Mouse (Mus musculus) neural tube, embryonic 14.5 days (tissue): ENCODE measurements around the gene Zbtb37. TPM values are rescaled to one million over a fixed set of nuclear protein-coding genes. Genes with fewer than 3 reads are reported as not detected.

Experiments
- ATAC-seq: fragments of 200-750 bp; cut with Nextera tagmentation; 2 replicates; pipeline ENCODE4 v1.8.0; 2017; ENCODE audit warnings: low read depth, mild to moderate bottlenecking, moderate TSS enrichment, moderate library complexity
- H3K27ac ChIP-seq: fragments of 300-500 bp; sonication (generic); 2 replicates; pipeline ENCODE4 v1.5.1; 2014; ENCODE audit warnings: low read depth, mild to moderate bottlenecking, control low read depth, low read length, moderate library complexity, mixed read lengths
- H3K27me3 ChIP-seq: fragments of 300-500 bp; sonication (generic); 2 replicates; pipeline ENCODE4 v1.6.1; 2014; ENCODE audit warnings: low read length; ENCODE audit not compliant: control insufficient read depth, insufficient read depth
- H3K36me3 ChIP-seq: fragments of 300-500 bp; sonication (generic); 2 replicates; pipeline ENCODE4 v1.6.1; 2014; ENCODE audit warnings: low read length, mixed read lengths; ENCODE audit not compliant: control insufficient read depth, insufficient read depth
- H3K4me1 ChIP-seq: fragments of 300-500 bp; sonication (generic); 2 replicates; pipeline ENCODE4 v1.6.1; 2014; ENCODE audit warnings: low read length; ENCODE audit not compliant: control insufficient read depth, insufficient read depth
- H3K4me2 ChIP-seq: fragments of 300-500 bp; sonication (generic); 2 replicates; pipeline ENCODE4 v1.6.1; 2014; ENCODE audit warnings: mild to moderate bottlenecking, low read depth, low read length, control low read depth
- H3K4me3 ChIP-seq: fragments of 300-500 bp; sonication (generic); 2 replicates; pipeline ENCODE4 v1.5.1; 2014; ENCODE audit warnings: low read depth, low read length, control low read depth, mixed read lengths
- H3K9ac ChIP-seq: fragments of 300-500 bp; sonication (generic); replicated peaks from 2 replicates; pipeline ENCODE4 v1.6.1; 2014; ENCODE audit warnings: low read depth, mild to moderate bottlenecking, control low read depth, low read length, mixed read lengths
- H3K9me3 ChIP-seq: fragments of 300-500 bp; sonication (generic); 2 replicates; pipeline ENCODE4 v1.6.1; 2016; ENCODE audit warnings: low read length; ENCODE audit not compliant: control insufficient read depth
- WGBS: fragments of 180-500 bp; shearing (Covaris S2); extraction: QIAGEN DNeasy Blood & Tissue Kit; methylation state at CpG from one replicate; pipeline ENCODE4 v1.1.7; 2014; 5-methylcytosine and 5-hydroxymethylcytosine counted together
- polyA plus RNA-seq: library from polyadenylated mRNA; unstranded; fragments of >200 nt; fragmentation: Nextera tagmentation; extraction: Ambion mirVana; gene quantifications from 2 replicates; pipeline ENCODE4 v1.2.1, GENCODE M21; 2014

Zbtb37 gene
- polyA plus RNA-seq, 1 experiment from 2014 or later: 19.1 TPM

DNA sequence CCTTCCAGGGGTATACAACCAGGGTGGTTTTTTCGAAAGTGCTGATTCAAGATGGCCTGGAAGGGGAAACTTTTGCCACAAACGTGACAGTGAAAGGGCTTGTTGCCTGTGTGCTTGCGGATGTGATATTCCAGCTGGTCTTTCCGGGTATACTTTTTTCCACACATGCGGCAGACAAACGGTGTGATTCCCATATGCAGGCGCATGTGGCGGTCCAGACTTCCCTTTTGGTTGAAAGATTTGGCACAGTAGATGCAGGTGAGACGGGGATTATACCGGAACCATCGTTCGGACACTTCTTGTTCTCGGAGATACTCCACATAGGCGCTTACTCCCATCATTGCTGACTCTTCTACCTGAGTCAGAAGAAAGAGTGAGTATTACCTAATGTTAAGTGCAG lies 14.6 kb downstream of the Zbtb37 start:
- no peak overlapping the region for H3K4me3 ChIP-seq
- WGBS: 95% methylated on average over 14 of the region's 14 CpGs

DNA sequence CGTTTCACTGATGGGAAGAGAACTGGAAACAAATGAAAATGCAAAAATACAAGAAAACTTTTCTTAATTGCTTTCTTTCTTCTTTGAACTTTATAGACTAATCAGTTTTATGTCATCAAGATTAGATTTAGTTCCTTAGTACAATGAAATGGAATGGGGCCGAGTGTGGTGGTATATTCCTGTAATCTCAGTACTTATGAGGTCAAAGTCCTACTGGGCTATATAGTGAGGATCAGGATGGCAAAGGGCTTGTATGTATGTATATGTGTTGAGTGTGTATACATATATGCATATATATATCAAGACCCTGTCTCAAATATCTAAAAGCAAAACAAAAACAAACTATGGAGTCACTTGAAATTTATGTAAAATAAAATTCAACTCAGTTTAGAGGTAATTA lies 18.3 kb downstream of the Zbtb37 start:
- ATAC-seq: no peak
- H3K36me3 ChIP-seq: peaks cover 34% of the 10 kb centered on the region

More for the DNA sequence above, 14.6 kb downstream of the Zbtb37 start:
- ATAC-seq: no peak
- Histone ChIP-seq H3K27me3 (no peaks in the 10 kb centered on the region), H3K4me2 (no peak overlapping the region), H3K4me1 (no peaks in the 10 kb centered on the region), H3K9me3 (no peaks in the 10 kb centered on the region), H3K9ac (no peak overlapping the region), H3K36me3 (peaks cover 30% of the 10 kb centered on the region), H3K27ac (no peak overlapping the region)

DNA sequence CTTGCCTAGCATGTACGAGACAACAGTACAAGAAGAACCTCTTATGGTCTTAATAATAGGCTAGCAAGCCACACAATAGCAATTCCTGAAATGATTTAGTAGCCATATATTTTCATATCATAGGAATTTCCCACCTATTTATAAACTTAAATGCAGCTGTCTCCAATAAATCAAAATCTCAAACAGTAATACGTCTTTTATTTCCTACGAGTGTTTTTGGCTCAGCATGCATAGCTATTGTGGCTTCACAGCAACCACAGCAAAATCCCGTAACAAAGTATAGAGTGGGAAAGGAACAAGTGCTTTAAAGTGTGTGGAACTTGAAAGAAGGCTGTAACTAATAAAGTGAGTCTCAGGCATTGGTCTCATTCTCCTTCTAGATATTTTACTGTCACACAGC lies 24.2 kb downstream of the Zbtb37 start:
- Histone ChIP-seq H3K4me3 (no peak overlapping the region), H3K9ac (no peak overlapping the region), H3K27me3 (no peaks in the 10 kb centered on the region), H3K4me2 (no peak overlapping the region), H3K4me1 (no peaks in the 10 kb centered on the region), H3K27ac (no peak overlapping the region), H3K9me3 (no peaks in the 10 kb centered on the region), H3K36me3 (peaks cover 4% of the 10 kb centered on the region; the same call in 1 of the 2 replicates)
- WGBS: 88% methylated on average over 4 of the region's 4 CpGs
- ATAC-seq: no peak

More for the DNA sequence above, 18.3 kb downstream of the Zbtb37 start:
- 86% methylated on average over 2 of the region's 2 CpGs for WGBS
- H3K9ac ChIP-seq: no peak overlapping the region
- no peaks in the 10 kb centered on the region for H3K27me3 ChIP-seq
- H3K4me2 ChIP-seq: no peak overlapping the region
- no peak overlapping the region for H3K4me3 ChIP-seq
- H3K9me3 ChIP-seq: no peaks in the 10 kb centered on the region
- no peak overlapping the region for H3K27ac ChIP-seq
- H3K4me1 ChIP-seq: no peaks in the 10 kb centered on the region

DNA sequence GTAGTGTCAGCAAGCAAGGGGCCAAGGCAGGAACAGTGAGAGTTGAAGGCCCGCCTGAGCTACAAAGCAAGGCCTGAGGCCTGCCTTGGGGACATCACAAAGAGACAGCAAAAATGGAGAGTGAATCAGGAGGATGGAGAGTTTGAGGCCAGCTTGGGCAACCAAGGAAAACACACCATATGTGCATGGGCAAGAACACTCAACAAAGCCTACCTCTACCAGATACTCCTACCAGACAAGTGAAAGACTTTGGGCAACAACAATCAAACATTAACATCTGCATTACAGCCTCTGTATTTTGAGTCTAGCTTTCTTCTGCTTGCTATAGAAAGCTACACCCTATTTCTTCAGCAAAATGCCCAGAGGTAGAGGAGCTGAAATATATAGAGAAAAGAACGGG lies 26.6 kb downstream of the Zbtb37 start:
- no peak overlapping the region for H3K27ac ChIP-seq
- no peaks in the 10 kb centered on the region for H3K27me3 ChIP-seq
- no peak overlapping the region for H3K4me3 ChIP-seq
- H3K4me1 ChIP-seq: no peaks in the 10 kb centered on the region
- H3K9ac ChIP-seq: no peak overlapping the region
- H3K36me3 ChIP-seq: peaks cover 4% of the 10 kb centered on the region; the same call in 1 of the 2 replicates
- WGBS: 92% methylated on average over 2 of the region's 2 CpGs
- H3K4me2 ChIP-seq: no peak overlapping the region
- H3K9me3 ChIP-seq: no peaks in the 10 kb centered on the region
- ATAC-seq: no peak

DNA sequence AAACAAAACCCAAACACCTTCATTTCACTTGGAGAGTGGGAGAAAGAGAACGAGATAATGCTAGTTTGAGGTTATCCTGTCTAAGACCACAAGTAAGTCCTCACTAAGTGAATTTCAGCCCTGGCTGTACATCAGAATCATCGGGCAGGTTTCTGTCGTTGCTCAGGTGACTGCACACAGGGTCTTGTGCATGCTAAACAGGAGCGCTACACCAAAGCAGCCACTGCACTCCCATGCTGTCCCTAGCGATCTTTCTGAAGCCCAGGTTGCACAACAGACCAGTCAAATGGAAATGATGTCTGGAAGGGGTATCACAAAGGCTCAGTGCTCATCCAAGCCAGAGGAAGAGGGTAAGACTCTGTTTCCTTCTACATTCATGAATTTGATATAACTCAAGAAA lies 28.2 kb downstream of the Zbtb37 start:
- Histone ChIP-seq H3K27me3 (no peaks in the 10 kb centered on the region), H3K9me3 (no peaks in the 10 kb centered on the region), H3K9ac (no peak overlapping the region), H3K27ac (no peak overlapping the region), H3K4me1 (no peaks in the 10 kb centered on the region), H3K36me3 (no peaks in the 10 kb centered on the region), H3K4me2 (no peak overlapping the region), H3K4me3 (no peak overlapping the region)
- WGBS: 84% methylated on average over 5 of the region's 5 CpGs
- ATAC-seq: no peak

DNA sequence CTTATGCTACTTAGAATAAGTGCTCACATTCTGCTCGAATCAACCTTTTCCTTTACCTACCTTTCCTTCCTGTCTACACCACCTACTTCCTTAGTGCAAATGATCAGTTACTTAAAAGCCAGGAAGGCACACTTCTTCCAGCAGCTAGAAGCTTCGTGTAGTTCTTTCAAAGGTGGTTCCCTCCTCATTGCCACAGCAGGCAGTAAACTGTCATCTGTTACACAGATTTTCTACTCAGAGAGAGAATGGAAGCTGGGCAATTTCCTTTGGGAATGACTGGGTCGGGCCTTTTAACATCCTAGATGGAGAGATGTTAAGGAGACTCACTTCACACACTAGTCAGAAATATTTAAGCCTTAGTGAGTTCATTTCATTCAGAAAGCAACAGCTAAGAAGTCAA lies 29.1 kb downstream of the Zbtb37 start:
- Histone ChIP-seq H3K27ac (no peak overlapping the region), H3K9me3 (no peaks in the 10 kb centered on the region), H3K36me3 (no peaks in the 10 kb centered on the region), H3K4me1 (no peaks in the 10 kb centered on the region), H3K27me3 (no peaks in the 10 kb centered on the region), H3K9ac (no peak overlapping the region), H3K4me3 (no peak overlapping the region), H3K4me2 (no peak overlapping the region)
- no peak for ATAC-seq
- 45% methylated on average over 3 of the region's 3 CpGs for WGBS

DNA sequence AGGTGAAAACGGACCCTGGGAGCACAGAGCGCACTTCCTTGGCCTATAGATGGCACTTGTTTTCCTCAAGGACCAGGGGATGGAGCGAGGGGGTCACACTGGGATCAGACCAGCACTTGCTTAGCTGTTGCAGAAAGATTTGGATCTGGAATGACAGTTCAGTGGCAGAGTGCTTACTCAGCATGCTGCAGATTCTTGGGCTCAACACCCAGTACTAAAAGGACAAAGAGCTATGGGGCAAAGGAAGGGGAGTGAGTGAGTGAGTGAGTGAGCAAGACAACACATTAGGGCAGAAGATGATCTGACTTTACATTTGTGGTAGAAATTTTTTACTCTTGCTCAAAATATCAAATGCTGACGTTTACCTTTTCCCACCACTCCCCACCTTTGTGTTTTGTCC lies 29.7 kb downstream of the Zbtb37 start:
- 71% methylated on average over 4 of the region's 4 CpGs for WGBS
- ATAC-seq: no peak
- no peak overlapping the region for H3K27ac ChIP-seq
- no peaks in the 10 kb centered on the region for H3K36me3 ChIP-seq
- H3K9me3 ChIP-seq: no peaks in the 10 kb centered on the region
- H3K4me2 ChIP-seq: no peak overlapping the region
- H3K4me1 ChIP-seq: no peaks in the 10 kb centered on the region
- H3K27me3 ChIP-seq: no peaks in the 10 kb centered on the region
- H3K9ac ChIP-seq: no peak overlapping the region
- no peak overlapping the region for H3K4me3 ChIP-seq

DNA sequence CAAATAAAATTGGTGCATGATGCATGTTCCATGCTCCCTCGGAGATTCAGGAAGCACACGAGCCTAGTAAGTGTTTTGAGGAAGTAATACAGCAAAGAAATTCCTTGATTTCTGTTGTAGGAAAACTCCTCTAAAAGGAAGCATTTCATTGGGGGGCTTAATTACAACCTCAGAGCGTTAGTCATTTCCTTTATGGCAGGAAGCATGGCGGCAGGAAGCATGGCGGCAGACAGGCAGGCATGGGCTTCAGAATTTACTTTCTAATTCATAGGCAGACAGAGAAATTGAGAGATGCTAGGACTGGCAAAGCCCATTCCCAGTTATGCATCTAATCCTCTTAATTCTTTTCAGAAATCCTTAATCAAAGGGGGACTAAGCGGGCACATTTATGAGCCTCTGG lies 40.8 kb downstream of the Zbtb37 start:
- Histone ChIP-seq H3K4me2 (no peak overlapping the region), H3K27ac (no peak overlapping the region), H3K4me1 (no peaks in the 10 kb centered on the region), H3K9me3 (no peaks in the 10 kb centered on the region), H3K36me3 (no peaks in the 10 kb centered on the region), H3K4me3 (no peak overlapping the region), H3K9ac (no peak overlapping the region), H3K27me3 (no peaks in the 10 kb centered on the region)
- no peak for ATAC-seq
- WGBS: 78% methylated on average over 6 of the region's 6 CpGs

DNA sequence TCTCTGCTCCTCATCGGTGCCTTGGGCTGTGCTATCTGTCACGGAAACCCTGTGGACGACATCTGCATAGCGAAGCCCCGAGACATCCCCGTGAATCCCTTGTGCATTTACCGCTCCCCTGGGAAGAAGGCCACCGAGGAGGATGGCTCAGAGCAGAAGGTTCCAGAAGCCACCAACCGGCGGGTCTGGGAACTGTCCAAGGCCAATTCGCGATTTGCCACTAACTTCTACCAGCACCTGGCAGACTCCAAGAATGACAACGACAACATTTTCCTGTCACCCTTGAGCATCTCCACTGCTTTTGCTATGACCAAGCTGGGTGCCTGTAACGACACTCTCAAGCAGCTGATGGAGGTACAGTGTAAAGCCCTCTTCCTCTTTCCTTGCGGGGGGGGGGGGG lies 45.3 kb downstream of the Zbtb37 start:
- Histone ChIP-seq H3K36me3 (no peaks in the 10 kb centered on the region), H3K4me1 (no peaks in the 10 kb centered on the region), H3K9me3 (no peaks in the 10 kb centered on the region), H3K4me3 (no peak overlapping the region), H3K27me3 (no peaks in the 10 kb centered on the region), H3K4me2 (no peak overlapping the region), H3K9ac (no peak overlapping the region), H3K27ac (no peak overlapping the region)
- ATAC-seq: no peak
- 88% methylated on average over 14 of the region's 15 CpGs for WGBS
